Mouse (Mus musculus) regulatory T cell (primary cell): ENCODE measurements around the gene Cpe.

Source experiments
- in situ Hi-C: fragments of 300-600 bp; cut with MboI, MseI; formaldehyde crosslinking; loops from one replicate; pipeline ENCODE4 v1.15.1; 2025; ENCODE audit warnings: high pct_unique_total_duplicates

Cpe gene

GRCm38 (mm10) chr8:64578221-64578620, 114.6 kb downstream of the Cpe start:
- in situ Hi-C loops = no loop called here

- in situ Hi-C loops = no loop called here
Measured at GRCm38 (mm10) chr8:64575001-64575400, 117.9 kb downstream of the Cpe start.

GRCm38 (mm10) chr8:64548054-64548850, 144.6 kb downstream of the Cpe start:
- in situ Hi-C loops = loop anchor here (25.0 kb wide), 1 partner anchor 536 kb away; no protein-coding TSS in a partner anchor

GRCm38 (mm10) chr8:64543441-64543840, 149.4 kb downstream of the Cpe start:
- in situ Hi-C loops = loop anchor here (25.0 kb wide), 1 partner anchor 531 kb away; no protein-coding TSS in a partner anchor
